Comparison of ENCODE assay signal across 12 mouse cellular contexts in the genomic region with DNA sequence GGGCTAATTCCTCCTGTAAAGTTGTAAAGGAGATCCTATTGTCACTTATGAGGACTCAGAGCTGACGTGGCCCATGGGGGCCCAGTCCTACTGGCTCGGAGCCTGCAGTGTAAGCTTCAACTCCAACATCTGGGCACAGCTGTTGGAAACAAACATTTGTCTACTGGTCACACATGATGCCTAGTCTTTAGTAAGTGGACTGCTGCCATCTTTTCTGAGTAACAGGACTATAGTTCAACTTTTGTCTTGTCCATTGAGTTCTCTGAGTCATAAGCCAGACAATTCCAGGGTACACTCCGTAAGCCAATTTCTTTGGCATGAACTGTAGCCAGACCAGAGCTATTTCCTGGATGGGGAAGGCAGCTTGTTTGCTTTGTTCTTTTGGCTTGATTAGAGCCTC. TPM values are rescaled to one million over a fixed set of nuclear protein-coding genes. Genes with fewer than 3 reads are reported as not detected.
DNase-seq lines count a peak whose midpoint lies in the region; ATAC-seq and TF ChIP-seq lines count a peak whose summit lies in the region.
"Had no signal": no experiment of that assay in that cellular context is flagged by ENCODE, and none has a peak within 500 bp of the region (broad histone marks: within the 10 kb centered on the region; RNA-seq: fewer than 3 reads in every experiment).

No protein-coding gene starts in this region.

- no peak overlapping the region for H3K4me3 ChIP-seq in liver, adult 2 months (ENCODE audit: insufficient read depth, low read depth, low read length)
- no peak overlapping the region for H3K4me3 ChIP-seq in liver, postnatal 0 days (ENCODE audit: low read depth, low read length)
- no peak overlapping the region for H3K4me3 ChIP-seq in lung, embryonic 15.5 days
- H3K4me3 ChIP-seq in stomach, postnatal 0 days (ENCODE audit: low read depth, low read length): no peak overlapping the region

- WGBS in liver, adult 2 months: 56% methylated on average over 3 of the region's 3 CpGs
- WGBS in liver, postnatal 0 days (ENCODE audit: insufficient replicate concordance): 78% methylated on average over 3 of the region's 3 CpGs
- WGBS in lung, embryonic 15.5 days: 47% methylated on average over 3 of the region's 3 CpGs
- WGBS in stomach, postnatal 0 days: 46% methylated on average over 3 of the region's 3 CpGs

- H3K9me3 ChIP-seq in liver, postnatal 0 days (ENCODE audit: low read length): no peaks in the 10 kb centered on the region
- no peaks in the 10 kb centered on the region for H3K9me3 ChIP-seq in lung, embryonic 15.5 days
- H3K9me3 ChIP-seq in stomach, postnatal 0 days (ENCODE audit: control insufficient read depth, low read length): no peaks in the 10 kb centered on the region
- H3K9me3 ChIP-seq: G1E had no signal

- no peaks in the 10 kb centered on the region for H3K36me3 ChIP-seq in liver, adult 2 months (ENCODE audit: control insufficient read depth, insufficient read depth, low read length)
- no peaks in the 10 kb centered on the region for H3K36me3 ChIP-seq in liver, postnatal 0 days (replicated peaks; ENCODE audit: insufficient read depth, low read length)
- no peaks in the 10 kb centered on the region for H3K36me3 ChIP-seq in lung, embryonic 15.5 days
- no peaks in the 10 kb centered on the region for H3K36me3 ChIP-seq in stomach, postnatal 0 days (ENCODE audit: control insufficient read depth, insufficient read depth, low read length)
- H3K36me3 ChIP-seq: G1E had no signal

- H3K79me2 ChIP-seq in liver, adult 2 months (ENCODE audit: control insufficient read depth, insufficient read depth, low read length): no peaks in the 10 kb centered on the region

- no peaks in the 10 kb centered on the region for H3K27me3 ChIP-seq in liver, adult 2 months (ENCODE audit: control insufficient read depth, insufficient read depth, low read length)
- no peaks in the 10 kb centered on the region for H3K27me3 ChIP-seq in liver, postnatal 0 days (ENCODE audit: insufficient read depth, low read length)
- no peaks in the 10 kb centered on the region for H3K27me3 ChIP-seq in lung, embryonic 15.5 days
- no peaks in the 10 kb centered on the region for H3K27me3 ChIP-seq in stomach, postnatal 0 days (ENCODE audit: control insufficient read depth, insufficient read depth, low read length)

- H3K4me2 ChIP-seq in liver, postnatal 0 days (ENCODE audit: low read depth, low read length): no peak overlapping the region
- H3K4me2 ChIP-seq in lung, embryonic 15.5 days: no peak overlapping the region
- no peak overlapping the region for H3K4me2 ChIP-seq in stomach, postnatal 0 days (replicated peaks; ENCODE audit: low read depth)

- TF ChIP-seq EP300 in liver, postnatal 0 days (IDR thresholded peaks at IDR 0.05; ENCODE audit: low read depth): no peak
- no peak for TF ChIP-seq EP300 in stomach, postnatal 0 days (optimal IDR thresholded peaks at IDR 0.05)

- DNase-seq in adrenal gland, adult (ENCODE audit: inconsistent age in 2 of 2, low spot score in 1 of 2): peak; percentile 22 to 45
- DNase-seq in adrenal gland, adult 18-20 months (ENCODE audit: low spot score in 2 of 2): no peak
- DNase-seq in liver, adult 2 months (ENCODE audit: extremely low read depth, low read depth, low spot score): peak; percentile 31
- DNase-seq in liver, postnatal 0 days: no peak
- no peak for DNase-seq in stomach, postnatal 0 days (ENCODE audit: low spot score)
- DNase-seq in urinary bladder, adult 18-20 months (ENCODE audit: low spot score in 2 of 2): no peak
- DNase-seq in thymus, postnatal 4 days: no peak
- DNase-seq: adrenal gland, postnatal 25 days had no signal

- H3K27ac ChIP-seq in liver, adult 2 months (replicated peaks; ENCODE audit: insufficient read depth, low read depth, low read length): no peak overlapping the region
- no peak overlapping the region for H3K27ac ChIP-seq in liver, postnatal 0 days (ENCODE audit: low read depth)
- H3K27ac ChIP-seq in lung, embryonic 15.5 days: peak overlapping the region; percentile 66
- H3K27ac ChIP-seq in stomach, postnatal 0 days (replicated peaks): no peak overlapping the region
- H3K27ac ChIP-seq: macrophage had no signal

- H3K4me1 ChIP-seq in liver, adult 2 months (ENCODE audit: control insufficient read depth, insufficient read depth, low read length): no peaks in the 10 kb centered on the region
- H3K4me1 ChIP-seq in liver, postnatal 0 days (ENCODE audit: insufficient read depth): no peaks in the 10 kb centered on the region
- peaks cover 22% of the 10 kb centered on the region for H3K4me1 ChIP-seq in lung, embryonic 15.5 days
- no peaks in the 10 kb centered on the region for H3K4me1 ChIP-seq in stomach, postnatal 0 days (replicated peaks; ENCODE audit: control insufficient read depth, insufficient read depth)

- no peak for TF ChIP-seq POLR2A in liver, adult 2 months (IDR thresholded peaks at IDR 0.05; ENCODE audit: extremely low read depth, insufficient read depth, low read length)

- no peak for TF ChIP-seq CTCF in liver, adult 2 months (IDR thresholded peaks at IDR 0.05; ENCODE audit: low read depth, low read length)
- TF ChIP-seq CTCF in liver, postnatal 0 days (IDR thresholded peaks at IDR 0.05; ENCODE audit: low read depth): no peak
- TF ChIP-seq CTCF in stomach, postnatal 0 days (IDR thresholded peaks at IDR 0.05; ENCODE audit: low read depth): no peak

- H3K9ac ChIP-seq in liver, adult 2 months (ENCODE audit: low read depth, low read length): no peak overlapping the region
- H3K9ac ChIP-seq in liver, postnatal 0 days (replicated peaks): no peak overlapping the region
- H3K9ac ChIP-seq in lung, embryonic 15.5 days: no peak overlapping the region
- no peak overlapping the region for H3K9ac ChIP-seq in stomach, postnatal 0 days (ENCODE audit: low read length)

- ATAC-seq in liver, postnatal 0 days: no peak
- ATAC-seq in lung, embryonic 15.5 days (ENCODE audit: borderline replicate concordance, extremely low read depth, low FRiP score, low TSS enrichment): peak; percentile 59; the same call in 1 of the 2 replicates
- peak; percentile 54; the same call in 1 of the 2 replicates for ATAC-seq in stomach, postnatal 0 days (ENCODE audit: low FRiP score, low TSS enrichment)
- ATAC-seq: forebrain, embryonic 16.5 days had no signal

RNA-seq across cellular contexts. Expression of gene Gpr88, which starts 58.6 kb away (rescaled TPM):
- 1 to 10 TPM in 1 of 2 experiments, under 1 TPM in 1; 0.27 to 1.5 TPM for total RNA-seq in adrenal gland, adult 18-20 months (2021)
- total RNA-seq in liver, adult 2 months (2014; rRNA removed): not detected in 2 replicates
- polyA plus RNA-seq in liver, adult 2 months (2012; rRNA removed): not detected in 2 replicates
- 0.18 and 0.30 TPM in 2 replicates for polyA plus RNA-seq in liver, postnatal 0 days (2015; fragmentation: Nextera tagmentation; extraction: Ambion mirVana)
- polyA plus RNA-seq in lung, embryonic 15.5 days (2015; fragmentation: Nextera tagmentation; extraction: Ambion mirVana): 1.3 and 1.4 TPM in 2 replicates
- 1.1 and 1.4 TPM in 2 replicates for polyA plus RNA-seq in stomach, postnatal 0 days (2015; fragmentation: Nextera tagmentation; extraction: Ambion mirVana)
- polyA plus RNA-seq: G1E, macrophage had no signal

Comparison
In these comparisons a context has a peak if more than half of its experiments do, and no peak if none do; other contexts are left out.
1. DNase-seq: peak in adrenal gland, adult (2 of 2) and liver, adult 2 months (single experiment); none in adrenal gland, adult 18-20 months (0 of 2), liver, postnatal 0 days (single experiment), stomach, postnatal 0 days (single experiment), urinary bladder, adult 18-20 months (0 of 2) and thymus, postnatal 4 days (single experiment).